Mouse (Mus musculus) testis, adult 2 months (tissue): ENCODE measurements around the gene Elovl5.

ENCODE experiments used
- CTCF ChIP-seq: fragments of 200-500 bp; IDR thresholded peaks from 2 replicates; pipeline ENCODE4 v1.5.1; 2012; ENCODE audit warnings: low read depth, mild to moderate bottlenecking, inconsistent platforms, low read length, moderate library complexity; ENCODE audit not compliant: control insufficient read depth, insufficient read depth, insufficient replicate concordance
- POLR2A ChIP-seq: fragments of 200-500 bp; IDR thresholded peaks from 2 replicates; pipeline ENCODE4 v1.6.1; 2012; ENCODE audit warnings: low read depth, mild to moderate bottlenecking, inconsistent platforms, low read length, moderate library complexity; ENCODE audit not compliant: control insufficient read depth

DNA sequence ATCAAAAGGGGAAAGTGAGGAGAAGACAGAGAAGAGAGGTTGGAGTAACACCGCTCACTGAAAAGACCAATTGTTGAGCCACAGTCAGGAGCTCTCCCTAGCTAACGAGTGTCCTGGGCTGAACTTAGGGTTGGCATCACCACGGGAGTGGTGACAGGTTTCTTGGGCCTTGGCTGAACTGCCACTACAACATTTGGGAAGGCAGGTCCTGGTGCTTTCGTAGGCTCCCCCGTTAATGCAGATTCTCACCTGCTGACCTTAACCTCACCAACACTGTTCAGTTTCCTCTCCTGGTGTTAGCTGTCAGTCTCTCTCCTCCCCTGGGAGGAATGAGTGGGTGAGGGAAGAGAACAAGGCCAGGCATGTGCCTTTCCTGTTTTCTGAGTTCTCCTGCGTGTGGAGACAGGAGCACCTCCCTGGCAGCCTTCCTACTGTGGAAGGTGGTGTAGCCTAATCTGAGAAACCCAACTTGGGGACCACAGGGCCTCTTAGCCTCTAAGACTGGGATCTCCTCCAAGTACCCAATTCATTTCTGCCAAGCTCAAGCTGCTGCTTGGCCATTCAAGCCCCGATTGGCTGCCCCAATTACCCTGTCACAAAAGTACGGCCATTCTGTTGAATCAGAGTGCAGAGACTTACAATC lies 69.1 kb downstream of the Elovl5 start:
- TF ChIP-seq CTCF (no peak), POLR2A (no peak)
